Mouse (Mus musculus): ENCODE results near the gene Eya3. TPM values are rescaled to one million over a fixed set of nuclear protein-coding genes. Genes with fewer than 3 reads are reported as not detected.

The Eya3 gene
- polyA plus RNA-seq, 1 experiment from 2014 or later: 23.5 TPM

DNA sequence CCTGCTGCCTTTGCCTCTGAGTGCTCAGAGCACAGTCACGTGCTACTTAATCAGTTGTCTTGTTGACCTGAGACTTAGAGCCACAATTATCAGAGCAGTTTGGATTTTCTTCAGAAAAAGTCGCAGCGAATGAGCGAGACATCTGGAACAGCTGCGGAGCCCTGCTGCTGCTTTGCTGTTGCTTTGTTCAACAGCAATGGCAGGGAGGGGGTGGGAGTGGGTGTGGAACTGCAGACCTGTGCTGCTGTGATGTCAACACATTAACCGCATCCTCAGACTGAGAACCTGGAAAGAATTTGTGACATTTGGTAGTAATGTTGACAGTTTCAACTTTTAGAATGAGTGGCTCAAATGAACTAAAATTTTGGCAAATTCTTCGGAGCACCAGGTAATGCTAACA, 20.3 kb downstream of the Eya3 start:
- WGBS: 80% methylated on average over 7 of the region's 7 CpGs
- no peak overlapping the region for H3K4me3 ChIP-seq (replicated peaks; ENCODE audit: low read length)

DNA sequence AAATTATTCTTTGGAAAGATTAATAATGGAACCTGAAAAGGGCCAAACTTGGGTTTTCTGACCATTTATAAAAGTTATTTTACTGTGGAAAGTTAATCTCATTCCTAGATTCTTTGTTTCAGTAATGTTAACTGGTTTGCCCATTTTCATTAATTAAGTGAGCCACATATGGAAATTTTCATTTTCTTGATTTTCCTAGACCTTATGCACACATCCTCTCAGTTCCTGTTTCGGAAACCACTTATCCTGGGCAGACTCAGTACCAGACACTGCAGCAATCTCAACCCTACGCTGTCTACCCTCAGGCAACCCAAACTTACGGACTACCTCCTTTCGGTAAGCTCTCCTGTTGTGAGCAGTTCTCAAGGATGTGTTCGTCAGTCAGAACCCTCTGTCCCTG, 33.9 kb downstream of the Eya3 start:
- no peak overlapping the region for H3K27ac ChIP-seq (ENCODE audit: low read length)
- H3K4me1 ChIP-seq (ENCODE audit: control insufficient read depth, insufficient read depth, low read length): no peaks in the 10 kb centered on the region
- no peak overlapping the region for H3K9ac ChIP-seq (ENCODE audit: low read length)
- H3K4me3 ChIP-seq (replicated peaks; ENCODE audit: low read length): no peak overlapping the region
- no peak for ATAC-seq (ENCODE audit: insufficient read depth, low FRiP score)
- no peaks in the 10 kb centered on the region for H3K9me3 ChIP-seq (replicated peaks; ENCODE audit: control insufficient read depth, low read length)
- H3K27me3 ChIP-seq (ENCODE audit: control insufficient read depth, insufficient read depth, low read length): no peaks in the 10 kb centered on the region
- H3K36me3 ChIP-seq (ENCODE audit: control insufficient read depth, insufficient read depth, low read length): peaks cover 1% of the 10 kb centered on the region; the same call in 1 of the 2 replicates
- 91% methylated on average over 5 of the region's 5 CpGs for WGBS
- no peak overlapping the region for H3K4me2 ChIP-seq (ENCODE audit: low read depth, low read length)

More for the DNA sequence above, 20.3 kb downstream of the Eya3 start:
- Histone ChIP-seq H3K9ac (ENCODE audit: low read length) (no peak overlapping the region), H3K9me3 (replicated peaks; ENCODE audit: control insufficient read depth, low read length) (no peaks in the 10 kb centered on the region), H3K27me3 (ENCODE audit: control insufficient read depth, insufficient read depth, low read length) (no peaks in the 10 kb centered on the region), H3K27ac (ENCODE audit: low read length) (no peak overlapping the region), H3K4me2 (ENCODE audit: low read depth, low read length) (no peak overlapping the region), H3K4me1 (ENCODE audit: control insufficient read depth, insufficient read depth, low read length) (no peaks in the 10 kb centered on the region), H3K36me3 (ENCODE audit: control insufficient read depth, insufficient read depth, low read length) (no peaks in the 10 kb centered on the region)
- ATAC-seq (ENCODE audit: insufficient read depth, low FRiP score): no peak

DNA sequence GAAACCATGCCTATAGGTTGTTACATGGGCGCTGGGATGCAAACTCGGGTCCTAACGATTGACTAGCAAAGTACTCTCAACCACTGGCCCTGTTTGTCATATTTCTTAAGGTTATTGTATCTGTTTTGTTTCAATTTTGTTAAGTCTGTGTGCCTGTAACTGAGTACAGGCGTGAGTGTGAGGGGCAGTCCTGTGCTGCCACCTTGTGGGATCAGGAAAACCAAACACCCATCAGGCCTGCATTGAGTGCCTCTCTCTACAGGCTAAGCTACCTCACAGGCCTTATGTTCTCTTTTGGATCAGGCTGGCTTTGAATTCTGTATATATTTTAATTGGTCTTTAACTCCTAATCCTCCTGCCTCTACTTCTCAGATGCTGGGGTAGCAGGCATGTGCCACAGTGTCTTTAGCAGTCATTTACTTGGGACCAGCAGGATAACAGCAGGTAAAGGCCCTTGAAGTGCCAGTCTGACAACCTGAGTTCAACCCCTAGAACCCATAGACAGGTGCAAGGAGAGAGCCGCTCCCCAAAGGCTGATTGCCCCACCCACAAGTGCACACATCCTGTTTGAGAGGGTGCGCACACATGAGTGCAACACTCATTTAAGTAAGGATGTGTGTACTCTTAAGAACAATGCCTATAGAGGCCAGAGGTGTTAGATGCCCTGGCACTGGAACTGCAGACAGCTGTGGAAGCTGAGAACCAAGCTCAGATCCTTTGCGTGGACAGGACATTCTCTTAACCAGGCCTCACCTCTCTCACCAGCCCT, 38.2 kb downstream of the Eya3 start:
- peak; percentile 85; the same call in 1 of the 2 replicates for ATAC-seq (ENCODE audit: insufficient read depth, low FRiP score)
- H3K4me3 ChIP-seq (replicated peaks; ENCODE audit: low read length): no peak overlapping the region
- H3K9me3 ChIP-seq (replicated peaks; ENCODE audit: control insufficient read depth, low read length): no peaks in the 10 kb centered on the region
- peak overlapping the region; percentile 54 for H3K27ac ChIP-seq (ENCODE audit: low read length)
- H3K9ac ChIP-seq (ENCODE audit: low read length): no peak overlapping the region
- no peaks in the 10 kb centered on the region for H3K27me3 ChIP-seq (ENCODE audit: control insufficient read depth, insufficient read depth, low read length)
- H3K4me1 ChIP-seq (ENCODE audit: control insufficient read depth, insufficient read depth, low read length): no peaks in the 10 kb centered on the region
- 75% methylated on average over 7 of the region's 7 CpGs for WGBS
- H3K4me2 ChIP-seq (ENCODE audit: low read depth, low read length): no peak overlapping the region
- H3K36me3 ChIP-seq (ENCODE audit: control insufficient read depth, insufficient read depth, low read length): peaks cover 17% of the 10 kb centered on the region; the same call in 1 of the 2 replicates

DNA sequence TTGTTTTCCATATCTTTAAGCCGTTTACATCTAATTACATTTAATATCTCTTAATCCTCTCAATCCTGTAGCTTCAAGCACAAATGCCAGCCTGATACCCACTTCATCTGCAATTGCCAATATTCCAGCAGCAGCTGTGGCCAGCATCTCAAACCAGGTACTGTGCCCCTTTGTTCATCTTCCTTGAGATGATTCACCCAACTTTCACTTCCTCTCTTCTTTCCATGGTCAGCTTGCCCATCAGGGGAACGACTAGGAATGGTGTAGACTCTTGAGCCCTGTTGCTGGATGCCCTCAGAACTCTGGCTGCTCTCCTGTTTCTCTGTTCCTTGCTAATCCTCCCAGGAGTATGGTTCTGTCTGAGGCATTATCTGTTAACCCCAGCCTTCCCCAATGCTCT, 50.8 kb downstream of the Eya3 start:
- Histone ChIP-seq H3K9me3 (replicated peaks; ENCODE audit: control insufficient read depth, low read length) (no peaks in the 10 kb centered on the region), H3K4me1 (ENCODE audit: control insufficient read depth, insufficient read depth, low read length) (no peaks in the 10 kb centered on the region), H3K9ac (ENCODE audit: low read length) (no peak overlapping the region), H3K4me2 (ENCODE audit: low read depth, low read length) (no peak overlapping the region), H3K27ac (ENCODE audit: low read length) (no peak overlapping the region), H3K4me3 (replicated peaks; ENCODE audit: low read length) (no peak overlapping the region), H3K36me3 (ENCODE audit: control insufficient read depth, insufficient read depth, low read length) (peaks cover 14% of the 10 kb centered on the region), H3K27me3 (ENCODE audit: control insufficient read depth, insufficient read depth, low read length) (no peaks in the 10 kb centered on the region)
- no peak for ATAC-seq (ENCODE audit: insufficient read depth, low FRiP score)
- WGBS: 77% methylated on average over 2 of the region's 2 CpGs

DNA sequence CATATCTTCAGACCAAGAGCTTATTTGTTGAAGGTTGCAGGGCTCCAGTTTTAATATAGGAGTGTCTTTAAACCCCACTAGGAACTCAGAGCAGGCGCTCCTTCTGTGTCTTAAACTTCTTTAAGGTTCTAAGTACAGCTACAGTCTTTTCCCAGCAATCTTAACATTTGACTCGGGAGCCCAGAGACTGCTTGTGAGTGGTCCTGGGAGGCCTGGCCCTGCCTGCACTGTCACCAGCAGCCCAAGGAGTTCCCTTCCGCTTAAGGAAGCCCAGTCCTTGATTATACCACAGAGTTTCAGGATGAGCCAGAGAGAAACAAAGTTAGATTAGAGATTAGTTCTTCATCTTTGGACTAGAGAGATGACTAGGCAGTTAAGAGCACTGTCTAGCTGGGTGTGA, 54.6 kb downstream of the Eya3 start:
- no peaks in the 10 kb centered on the region for H3K9me3 ChIP-seq (replicated peaks; ENCODE audit: control insufficient read depth, low read length)
- peaks cover 21% of the 10 kb centered on the region for H3K36me3 ChIP-seq (ENCODE audit: control insufficient read depth, insufficient read depth, low read length)
- H3K4me3 ChIP-seq (replicated peaks; ENCODE audit: low read length): no peak overlapping the region
- 93% methylated on average over 3 of the region's 3 CpGs for whole genome bisulfite sequencing
- no peaks in the 10 kb centered on the region for H3K4me1 ChIP-seq (ENCODE audit: control insufficient read depth, insufficient read depth, low read length)
- no peak overlapping the region for H3K4me2 ChIP-seq (ENCODE audit: low read depth, low read length)
- no peaks in the 10 kb centered on the region for H3K27me3 ChIP-seq (ENCODE audit: control insufficient read depth, insufficient read depth, low read length)
- no peak overlapping the region for H3K9ac ChIP-seq (ENCODE audit: low read length)
- no peak overlapping the region for H3K27ac ChIP-seq (ENCODE audit: low read length)
- no peak for ATAC-seq (ENCODE audit: insufficient read depth, low FRiP score)

DNA sequence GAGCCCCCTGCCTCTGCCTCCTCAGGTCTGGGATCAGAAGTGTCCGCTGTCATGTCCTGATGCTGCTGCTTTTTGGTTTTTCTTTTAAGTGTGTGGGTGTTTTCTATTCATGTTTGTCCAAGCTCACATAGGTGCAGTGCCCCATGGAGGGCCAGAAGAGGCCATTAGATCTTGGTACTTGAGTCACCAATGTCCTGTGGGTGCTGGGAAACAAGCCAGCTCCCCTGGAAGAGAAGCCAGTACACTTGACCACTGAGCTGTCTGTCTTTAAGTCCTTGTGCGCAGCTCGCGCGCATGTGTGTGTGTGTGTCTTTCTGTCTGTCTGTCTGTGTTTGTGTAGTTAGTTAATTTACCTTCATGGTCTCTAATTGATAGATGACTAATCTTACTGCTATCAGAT, 63.3 kb downstream of the Eya3 start:
- no peaks in the 10 kb centered on the region for H3K4me1 ChIP-seq (ENCODE audit: control insufficient read depth, insufficient read depth, low read length)
- no peaks in the 10 kb centered on the region for H3K27me3 ChIP-seq (ENCODE audit: control insufficient read depth, insufficient read depth, low read length)
- H3K27ac ChIP-seq (ENCODE audit: low read length): no peak overlapping the region
- peaks cover 6% of the 10 kb centered on the region for H3K36me3 ChIP-seq (ENCODE audit: control insufficient read depth, insufficient read depth, low read length)
- no peak overlapping the region for H3K4me3 ChIP-seq (replicated peaks; ENCODE audit: low read length)
- WGBS: 97% methylated on average over 5 of the region's 5 CpGs
- H3K9me3 ChIP-seq (replicated peaks; ENCODE audit: control insufficient read depth, low read length): no peaks in the 10 kb centered on the region
- H3K4me2 ChIP-seq (ENCODE audit: low read depth, low read length): no peak overlapping the region
- no peak for ATAC-seq (ENCODE audit: insufficient read depth, low FRiP score)
- H3K9ac ChIP-seq (ENCODE audit: low read length): no peak overlapping the region

DNA sequence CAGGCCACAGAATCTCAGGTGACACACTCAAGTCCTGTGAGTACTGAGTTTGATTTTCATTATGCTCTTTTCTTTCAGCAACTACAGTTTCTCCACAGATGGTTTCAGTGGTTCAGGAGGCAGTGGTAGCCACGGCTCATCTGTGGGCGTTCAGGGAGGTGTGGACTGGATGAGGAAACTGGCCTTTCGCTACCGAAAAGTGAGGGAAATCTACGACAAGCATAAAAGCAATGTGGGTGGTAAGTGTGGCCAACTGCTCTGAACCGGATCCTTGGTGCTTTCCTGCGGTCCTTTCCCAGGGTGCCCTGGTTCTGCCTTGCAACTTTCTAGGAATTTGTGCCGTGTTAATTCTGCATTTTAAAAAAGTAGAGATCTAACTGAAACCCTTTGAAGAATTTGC, 68.1 kb downstream of the Eya3 start:
- 93% methylated on average over 8 of the region's 8 CpGs for WGBS
- no peaks in the 10 kb centered on the region for H3K27me3 ChIP-seq (ENCODE audit: control insufficient read depth, insufficient read depth, low read length)
- H3K4me3 ChIP-seq (replicated peaks; ENCODE audit: low read length): no peak overlapping the region
- H3K27ac ChIP-seq (ENCODE audit: low read length): no peak overlapping the region
- H3K36me3 ChIP-seq (ENCODE audit: control insufficient read depth, insufficient read depth, low read length): peaks cover 25% of the 10 kb centered on the region
- no peaks in the 10 kb centered on the region for H3K4me1 ChIP-seq (ENCODE audit: control insufficient read depth, insufficient read depth, low read length)
- H3K4me2 ChIP-seq (ENCODE audit: low read depth, low read length): no peak overlapping the region
- no peaks in the 10 kb centered on the region for H3K9me3 ChIP-seq (replicated peaks; ENCODE audit: control insufficient read depth, low read length)
- no peak overlapping the region for H3K9ac ChIP-seq (ENCODE audit: low read length)
- ATAC-seq (ENCODE audit: insufficient read depth, low FRiP score): no peak

DNA sequence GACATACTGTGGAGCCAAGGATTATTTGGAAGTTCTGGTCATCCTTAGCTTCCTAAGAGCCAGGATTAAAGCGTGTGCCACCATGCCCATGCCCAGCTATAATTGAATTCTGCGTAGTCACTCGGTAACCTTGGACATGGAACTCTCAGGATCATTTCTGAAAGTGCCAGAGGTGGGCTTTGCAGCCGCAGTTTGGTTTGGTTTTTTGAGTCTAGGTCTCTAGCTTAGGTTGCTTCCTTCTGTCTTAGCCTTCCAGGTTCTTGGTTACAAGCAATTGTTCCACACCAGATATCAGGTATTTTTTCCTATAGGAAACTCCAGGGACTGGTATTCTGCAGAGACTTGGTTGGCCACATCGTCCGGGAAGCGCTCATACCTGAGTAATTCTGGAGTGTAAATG, 74.4 kb downstream of the Eya3 start:
- Histone ChIP-seq H3K27me3 (ENCODE audit: control insufficient read depth, insufficient read depth, low read length) (no peaks in the 10 kb centered on the region), H3K4me2 (ENCODE audit: low read depth, low read length) (no peak overlapping the region), H3K9me3 (replicated peaks; ENCODE audit: control insufficient read depth, low read length) (no peaks in the 10 kb centered on the region), H3K36me3 (ENCODE audit: control insufficient read depth, insufficient read depth, low read length) (peaks cover 20% of the 10 kb centered on the region), H3K27ac (ENCODE audit: low read length) (no peak overlapping the region), H3K9ac (ENCODE audit: low read length) (no peak overlapping the region), H3K4me1 (ENCODE audit: control insufficient read depth, insufficient read depth, low read length) (no peaks in the 10 kb centered on the region), H3K4me3 (replicated peaks; ENCODE audit: low read length) (no peak overlapping the region)
- WGBS: 97% methylated on average over 7 of the region's 7 CpGs
- ATAC-seq (ENCODE audit: insufficient read depth, low FRiP score): no peak

DNA sequence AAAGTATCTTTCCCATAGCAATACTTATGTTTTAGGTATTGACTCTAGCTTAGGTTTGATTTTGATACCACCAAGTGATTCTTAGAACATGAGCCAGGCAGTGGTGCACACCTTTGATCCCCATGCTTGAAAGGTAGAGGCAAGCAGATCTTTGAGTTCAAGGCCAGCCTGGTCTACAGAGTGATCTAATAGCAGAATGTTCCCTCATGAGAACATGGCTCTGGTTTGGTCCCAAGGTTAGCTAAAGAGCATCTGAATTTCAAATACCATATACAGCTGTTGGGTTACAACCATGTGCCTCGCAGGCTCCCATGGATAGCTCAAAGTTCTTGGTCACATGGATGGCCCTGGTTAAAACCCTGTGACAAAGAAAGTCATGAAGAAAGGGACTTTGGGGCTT, 79.5 kb downstream of the Eya3 start:
- ATAC-seq (ENCODE audit: insufficient read depth, low FRiP score): no peak
- H3K4me1 ChIP-seq (ENCODE audit: control insufficient read depth, insufficient read depth, low read length): no peaks in the 10 kb centered on the region
- H3K4me2 ChIP-seq (ENCODE audit: low read depth, low read length): no peak overlapping the region
- H3K9me3 ChIP-seq (replicated peaks; ENCODE audit: control insufficient read depth, low read length): no peaks in the 10 kb centered on the region
- no peak overlapping the region for H3K4me3 ChIP-seq (replicated peaks; ENCODE audit: low read length)
- no peak overlapping the region for H3K27ac ChIP-seq (ENCODE audit: low read length)
- 96% methylated on average over 1 of the region's 1 CpGs for WGBS
- H3K36me3 ChIP-seq (ENCODE audit: control insufficient read depth, insufficient read depth, low read length): peaks cover 11% of the 10 kb centered on the region
- H3K9ac ChIP-seq (ENCODE audit: low read length): no peak overlapping the region
- H3K27me3 ChIP-seq (ENCODE audit: control insufficient read depth, insufficient read depth, low read length): no peaks in the 10 kb centered on the region

Data from stomach, embryonic 16.5 days (tissue).